ENCODE assay signal across 17 mouse cellular contexts in the genomic region with DNA sequence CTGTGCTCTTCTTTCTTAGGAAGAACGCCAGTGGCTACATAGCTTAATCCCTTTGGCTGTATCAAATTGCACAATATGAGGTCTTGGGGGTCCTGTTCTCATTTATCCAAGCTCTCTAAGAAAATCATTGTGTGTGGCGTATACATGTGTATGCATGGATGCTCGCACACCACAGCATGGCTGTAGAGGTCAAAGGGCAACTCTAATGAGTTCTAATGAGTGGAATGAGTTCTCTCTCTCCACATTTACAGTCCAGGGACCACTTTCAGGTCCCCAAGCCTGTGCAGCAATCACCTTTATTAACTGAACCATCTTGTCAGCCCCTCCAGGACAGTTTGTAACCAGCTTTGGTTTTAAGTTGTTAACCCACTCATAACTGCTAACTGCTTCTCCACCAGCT.
"Had no signal": no experiment of that assay in that cellular context is flagged by ENCODE, and none has a peak within 500 bp of the region (broad histone marks: within the 10 kb centered on the region; RNA-seq: fewer than 3 reads in every experiment).

No protein-coding gene starts in this region.

- H3K4me2 ChIP-seq: liver, embryonic 12.5 days; lung, embryonic 14.5 days; neural tube, embryonic 13.5 days; neural tube, embryonic 15.5 days had no signal

- H3K4me1 ChIP-seq: midbrain, embryonic 10.5 days; neural tube, embryonic 13.5 days; neural tube, embryonic 15.5 days had no signal

- H3K36me3 ChIP-seq: liver, embryonic 12.5 days; midbrain, embryonic 10.5 days; neural tube, embryonic 13.5 days; neural tube, embryonic 15.5 days had no signal

- H3K9ac ChIP-seq: liver, embryonic 12.5 days; lung, embryonic 14.5 days; neural tube, embryonic 13.5 days; neural tube, embryonic 15.5 days had no signal

- DNase-seq: lung, adult 18-20 months; lung, embryonic 14.5 days; lung, postnatal 10 days; lung, postnatal 4 days; midbrain, embryonic 14.5 days; right cerebral cortex, adult 18-20 months; right cerebral cortex, postnatal 25 days; right cerebral cortex, postnatal 4 days; spleen, adult 18-20 months; thymus, adult 18-20 months had no signal

- ATAC-seq: liver, embryonic 12.5 days; midbrain, embryonic 16.5 days had no signal

- H3K9me3 ChIP-seq: liver, embryonic 12.5 days; midbrain, embryonic 10.5 days; neural tube, embryonic 13.5 days; neural tube, embryonic 15.5 days had no signal

- H3K4me3 ChIP-seq: liver, embryonic 12.5 days; midbrain, embryonic 10.5 days; myocyte; neural tube, embryonic 13.5 days; neural tube, embryonic 15.5 days had no signal

- H3K27ac ChIP-seq: liver, embryonic 12.5 days; liver, embryonic 14.5 days; midbrain, embryonic 10.5 days; neural tube, embryonic 13.5 days; neural tube, embryonic 15.5 days had no signal

- H3K27me3 ChIP-seq: liver, embryonic 12.5 days; neural tube, embryonic 13.5 days; neural tube, embryonic 15.5 days had no signal
